Mouse (Mus musculus) small intestine, adult 2 months (tissue): ENCODE measurements at regions not wholly inside any gene's neighbourhood (a gene's known extent, or its start where the extent isn't known, plus 50 kb on each side); places are given as distances from the start of the nearest gene placed in this dataset.
"Not testable (repeated sequence)": the region's sequence is repeated elsewhere in the genome, so short reads cannot be mapped to it uniquely, and the experiment has no call there.

Source experiments
- H3K27ac ChIP-seq: fragments of 200-500 bp; 2 replicates; pipeline ENCODE4 v1.5.1; 2012; ENCODE audit warnings: low read depth, low read length, control low read depth, inconsistent platforms; ENCODE audit not compliant: insufficient read depth
- H3K27me3 ChIP-seq: fragments of 200-500 bp; 2 replicates; pipeline ENCODE4 v1.6.1; 2012; ENCODE audit warnings: mild to moderate bottlenecking, moderate library complexity, low read length, inconsistent platforms; ENCODE audit not compliant: control insufficient read depth, insufficient read depth
- H3K36me3 ChIP-seq: fragments of 200-500 bp; 2 replicates; pipeline ENCODE4 v1.6.1; 2012; ENCODE audit warnings: mild to moderate bottlenecking, low read length, control low read depth, inconsistent platforms; ENCODE audit not compliant: control insufficient read depth, insufficient read depth
- H3K4me1 ChIP-seq: fragments of 200-500 bp; 2 replicates; pipeline ENCODE4 v1.6.1; 2012; ENCODE audit warnings: low read length, inconsistent platforms, mixed read lengths; ENCODE audit not compliant: control insufficient read depth, insufficient read depth, insufficient read length
- H3K4me3 ChIP-seq: fragments of 200-500 bp; 2 replicates; pipeline ENCODE4 v1.5.1; 2012; ENCODE audit warnings: low read depth, mild to moderate bottlenecking, control low read depth, inconsistent platforms, low read length, moderate library complexity
- CTCF ChIP-seq: fragments of 200-500 bp; IDR thresholded peaks from 2 replicates; pipeline ENCODE4 v1.5.1; 2012; ENCODE audit warnings: low read depth, mild to moderate bottlenecking, control low read depth, inconsistent platforms, low read length, moderate library complexity, mixed read lengths; ENCODE audit not compliant: insufficient replicate concordance, insufficient read length; ENCODE audit errors: extremely low read depth
- POLR2A ChIP-seq: fragments of 200-500 bp; IDR thresholded peaks from 2 replicates; pipeline ENCODE4 v1.6.1; 2012; ENCODE audit warnings: low read depth, mild to moderate bottlenecking, control low read depth, inconsistent platforms, low read length, moderate library complexity
- WGBS: fragments of 180-500 bp; shearing (Covaris S2); methylation state at CpG from one replicate; pipeline ENCODE4 v1.1.7; 2018; 5-methylcytosine and 5-hydroxymethylcytosine counted together

GRCm38 (mm10) chr14:86067743-86068142 lies 1073.3 kb downstream of the Diaph3 start:
- no peak overlapping the region for H3K27ac ChIP-seq
- H3K36me3 ChIP-seq, result no peaks in the 10 kb centered on the region
- no peaks in the 10 kb centered on the region for H3K27me3 ChIP-seq
- no peak for TF ChIP-seq CTCF
- TF ChIP-seq POLR2A, result no peak
- WGBS, result 85% methylated on average over 1 of the region's 1 CpGs
- no peak overlapping the region for H3K4me3 ChIP-seq
- H3K4me1 ChIP-seq, result no peaks in the 10 kb centered on the region

- Histone ChIP-seq H3K4me3 (no peak overlapping the region), H3K27me3 (no peaks in the 10 kb centered on the region), H3K36me3 (no peaks in the 10 kb centered on the region), H3K4me1 (no peaks in the 10 kb centered on the region), H3K27ac (no peak overlapping the region)
- no peak for TF ChIP-seq CTCF
- TF ChIP-seq POLR2A, result no peak
- 87% methylated on average over 3 of the region's 3 CpGs for WGBS
Observed at GRCm38 (mm10) chr14:86063620-86063943, 1077.5 kb downstream of the Diaph3 start.

GRCm38 (mm10) chr14:86062885-86063619 lies 1078.0 kb downstream of the Diaph3 start:
- no peak for TF ChIP-seq POLR2A
- no peak for TF ChIP-seq CTCF
- no peaks in the 10 kb centered on the region for H3K4me1 ChIP-seq
- H3K27ac ChIP-seq, result no peak overlapping the region
- no peaks in the 10 kb centered on the region for H3K27me3 ChIP-seq
- WGBS, result 79% methylated on average over 11 of the region's 11 CpGs
- H3K4me3 ChIP-seq, result no peak overlapping the region
- H3K36me3 ChIP-seq, result no peaks in the 10 kb centered on the region

GRCm38 (mm10) chr14:86056991-86057390 lies 1084.0 kb downstream of the Diaph3 start:
- 66% methylated on average over 4 of the region's 4 CpGs for WGBS

GRCm38 (mm10) chr14:86054668-86055067 lies 1086.4 kb downstream of the Diaph3 start:
- Histone ChIP-seq H3K4me1 (no peaks in the 10 kb centered on the region), H3K27me3 (no peaks in the 10 kb centered on the region), H3K4me3 (no peak overlapping the region), H3K36me3 (no peaks in the 10 kb centered on the region), H3K27ac (no peak overlapping the region)
- TF ChIP-seq POLR2A (no peak), CTCF (no peak)
- WGBS, result 82% methylated on average over 1 of the region's 1 CpGs

More at GRCm38 (mm10) chr14:86056991-86057390, 1084.0 kb downstream of the Diaph3 start:
- Histone ChIP-seq H3K4me3 (no peak overlapping the region), H3K36me3 (no peaks in the 10 kb centered on the region), H3K4me1 (no peaks in the 10 kb centered on the region), H3K27ac (no peak overlapping the region), H3K27me3 (no peaks in the 10 kb centered on the region)
- TF ChIP-seq CTCF (no peak), POLR2A (no peak)

- Histone ChIP-seq H3K36me3 (no peaks in the 10 kb centered on the region), H3K4me1 (no peaks in the 10 kb centered on the region), H3K4me3 (no peak overlapping the region), H3K27me3 (no peaks in the 10 kb centered on the region), H3K27ac (no peak overlapping the region)
- TF ChIP-seq CTCF (no peak), POLR2A (no peak)
Observed at GRCm38 (mm10) chr14:86029401-86029800, 1111.6 kb downstream of the Diaph3 start.

- WGBS, result 64% methylated on average over 2 of the region's 2 CpGs
- H3K27ac ChIP-seq, H3K36me3 ChIP-seq, H3K4me3 ChIP-seq, H3K27me3 ChIP-seq, H3K4me1 ChIP-seq: not testable (repeated sequence)
Observed at GRCm38 (mm10) chr14:86017611-86018010, 1123.4 kb downstream of the Diaph3 start.
